Mouse (Mus musculus): ENCODE data around the gene Zcchc2.

DNA sequence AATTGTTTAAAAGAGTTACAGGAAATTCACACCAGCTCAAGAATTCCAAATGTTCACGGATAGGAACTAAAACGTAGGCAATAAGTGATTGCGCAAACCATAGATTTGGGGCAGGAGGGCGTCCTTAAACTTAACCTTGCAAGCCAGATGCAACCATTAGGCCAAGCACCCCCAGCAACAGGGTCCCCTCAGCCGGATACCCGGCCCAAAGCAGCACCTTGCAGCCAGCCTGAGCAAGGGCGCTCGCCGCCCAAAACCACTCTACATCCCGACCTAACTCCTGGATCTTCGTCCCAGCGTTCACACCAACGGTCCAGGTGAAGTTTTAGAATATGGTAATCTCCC, 594 bp upstream of the Zcchc2 start:
- TF ChIP-seq RCOR1 (IDR thresholded peaks at IDR 0.05; ENCODE audit: low read depth, low read length) (no peak), CTCF (IDR thresholded peaks at IDR 0.05 in 2 of 3, conservative IDR thresholded peaks at IDR 0.05 in 1 of 3; ENCODE audit: control insufficient read depth in 1 of 3, insufficient read depth in 1 of 3, low read depth in 2 of 3, low read length in 3 of 3, poor library complexity in 1 of 3, severe bottlenecking in 1 of 3) (no peak), UBTF (IDR thresholded peaks at IDR 0.05; ENCODE audit: borderline replicate concordance, insufficient read depth, low read depth, low read length) (no peak), TBP (IDR thresholded peaks at IDR 0.05; ENCODE audit: low read depth, low read length) (no peak), ZKSCAN1 (IDR thresholded peaks at IDR 0.05; ENCODE audit: low read depth, low read length) (no peak), ZC3H11A (IDR thresholded peaks at IDR 0.05; ENCODE audit: low read depth, low read length) (no peak), NRF1 (IDR thresholded peaks at IDR 0.05; ENCODE audit: insufficient read depth, low read depth, low read length, poor library complexity, severe bottlenecking) (no peak), USF1 (IDR thresholded peaks at IDR 0.05; ENCODE audit: low read depth, low read length) (no peak), POLR2A (IDR thresholded peaks at IDR 0.05; ENCODE audit: control insufficient read depth in 1 of 2, insufficient read depth in 1 of 2, low read depth in 1 of 2, low read length in 2 of 2, poor library complexity in 1 of 2) (no peak), MAZ (IDR thresholded peaks at IDR 0.05; ENCODE audit: low read depth, low read length) (no peak), CHD1 (IDR thresholded peaks at IDR 0.05; ENCODE audit: low read depth, low read length) (no peak), NELFE (IDR thresholded peaks at IDR 0.05; ENCODE audit: low read depth, low read length) (no peak; the same call in 1 of the 2 replicates), ZNF384 (IDR thresholded peaks at IDR 0.05; ENCODE audit: low read depth, low read length) (no peak)

All from MEL (cell line).